Mouse (Mus musculus) heart, postnatal 14 days (tissue): ENCODE measurements around the gene Eepd1. TPM values are rescaled to one million over a fixed set of nuclear protein-coding genes. Genes with fewer than 3 reads are reported as not detected.

Experiments used
- DNase-seq, 2 experiments: peaks; one replicate each; pipeline ENCODE4 v3.0.0; 2021 to 2022
- intact Hi-C: fragments of 180-260 bp; cut with DNase I; formaldehyde crosslinking; loops from one replicate; pipeline ENCODE4 v1.15.1; 2025
- total RNA-seq, 2 experiments: library from RNA; stranded (reverse); gene quantifications; 2 replicates each; pipeline ENCODE4 v1.2.3; 2021

Eepd1 gene
- total RNA-seq, 2 experiments from 2014 or later = 23.2 to 24.0 TPM

DNA sequence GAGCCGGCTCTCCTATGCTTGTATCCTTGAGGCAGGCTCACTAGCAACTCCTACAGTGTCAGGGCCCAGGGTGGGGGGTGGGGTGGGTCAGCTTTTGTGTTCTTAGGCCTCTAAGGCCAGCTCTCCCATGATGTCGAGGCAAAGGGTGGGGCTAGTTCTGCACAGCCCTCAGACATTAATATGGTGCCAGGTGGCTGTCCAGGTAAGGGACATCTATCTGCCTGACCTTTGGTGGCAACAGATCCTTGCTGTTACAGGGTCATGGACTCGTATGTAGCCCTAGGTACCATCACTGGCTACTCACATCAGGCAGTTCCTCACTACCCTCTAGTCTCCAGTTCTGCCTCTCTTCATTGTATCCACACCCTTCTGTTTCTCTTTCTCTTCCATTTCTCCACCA is 87.4 kb downstream of the Eepd1 start:
- DNase-seq = no peak
- intact Hi-C loops = no loop called here

GRCm38 (mm10) chr9:25570011-25570410 is 88.7 kb downstream of the Eepd1 start:
- intact Hi-C loops = no loop called here
- no peak for DNase-seq

DNA sequence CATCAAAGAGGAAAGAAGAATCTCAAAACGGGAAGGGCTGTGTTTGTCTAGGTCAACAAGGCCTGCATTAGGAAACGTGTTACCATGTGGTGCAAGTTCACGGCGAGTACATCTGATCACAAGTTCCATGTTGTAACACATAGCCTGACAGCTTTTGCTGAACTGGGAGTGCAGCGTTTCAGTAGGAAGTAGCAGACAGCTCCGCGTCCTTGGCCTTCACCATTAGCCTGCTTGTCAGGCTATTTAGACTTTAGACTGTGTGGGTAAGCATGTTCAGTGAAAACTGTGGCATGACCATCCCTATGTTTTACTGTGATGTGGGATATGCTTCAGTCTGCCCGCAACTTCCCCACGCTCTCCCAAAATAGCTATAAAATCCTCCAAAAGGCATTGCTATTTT is 89.1 kb downstream of the Eepd1 start:
- intact Hi-C loops = no loop called here
- no peak for DNase-seq

DNA sequence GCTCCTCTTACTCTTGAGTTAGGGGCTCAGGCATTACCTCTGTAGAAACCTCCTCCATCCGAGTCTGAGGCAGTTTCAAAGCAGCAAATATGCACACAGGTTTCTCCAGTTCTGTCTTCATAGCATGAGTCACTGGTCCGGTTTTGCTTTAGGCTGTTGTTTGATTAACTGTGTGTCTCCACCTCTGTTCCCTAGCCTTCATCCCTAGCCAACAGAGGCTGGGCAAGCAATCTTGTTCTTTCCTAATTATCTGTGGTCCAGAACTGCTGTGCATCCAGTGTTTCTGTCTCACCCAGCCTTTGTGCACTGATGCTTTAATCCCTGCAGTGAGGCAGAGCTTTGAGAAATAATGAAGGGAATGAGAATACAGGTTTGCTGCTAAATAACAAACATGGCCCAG is 90.0 kb downstream of the Eepd1 start:
- no peak for DNase-seq
- intact Hi-C loops = no loop called here

DNA sequence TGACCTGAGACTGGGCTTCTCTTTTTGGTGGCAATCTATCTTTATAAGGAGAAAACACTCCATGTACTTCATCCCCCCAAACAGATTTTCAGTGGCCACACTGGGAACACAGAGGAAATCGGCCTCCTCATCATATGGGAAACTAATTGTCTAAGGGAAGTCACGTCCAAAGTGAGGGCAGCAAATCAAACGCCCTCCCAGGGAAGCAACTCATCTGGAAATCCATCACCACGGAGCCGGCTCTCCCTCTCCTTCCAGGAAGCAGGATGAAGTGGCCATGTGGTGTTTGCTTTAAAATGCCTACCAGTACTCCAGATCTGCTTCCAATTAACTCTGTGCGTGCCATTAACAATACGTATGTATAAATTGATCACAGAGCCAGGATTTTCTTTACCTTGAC is 92.4 kb downstream of the Eepd1 start:
- intact Hi-C loops = no loop called here
- peak; percentile 19 to 21 for DNase-seq

DNA sequence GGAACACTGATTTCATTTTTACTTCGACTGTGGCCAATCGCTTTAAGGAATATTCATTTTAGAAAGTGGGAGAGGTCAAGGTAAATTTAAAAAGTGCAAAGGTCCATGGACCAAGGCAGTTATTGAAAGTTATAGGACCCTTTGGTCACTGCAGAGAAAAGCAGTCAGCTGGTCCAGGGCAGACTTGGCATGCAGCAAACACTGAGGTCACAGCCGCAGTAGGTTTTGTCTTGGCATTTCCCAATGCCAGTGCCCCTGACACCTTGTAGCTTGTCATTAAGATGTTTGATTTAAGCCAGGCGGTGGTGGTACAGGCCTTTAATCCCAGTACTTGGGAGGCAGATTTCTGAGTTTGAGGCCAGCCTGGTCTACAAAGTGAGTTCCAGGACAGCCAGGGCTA is 92.8 kb downstream of the Eepd1 start:
- DNase-seq = no peak
- intact Hi-C loops = no loop called here

DNA sequence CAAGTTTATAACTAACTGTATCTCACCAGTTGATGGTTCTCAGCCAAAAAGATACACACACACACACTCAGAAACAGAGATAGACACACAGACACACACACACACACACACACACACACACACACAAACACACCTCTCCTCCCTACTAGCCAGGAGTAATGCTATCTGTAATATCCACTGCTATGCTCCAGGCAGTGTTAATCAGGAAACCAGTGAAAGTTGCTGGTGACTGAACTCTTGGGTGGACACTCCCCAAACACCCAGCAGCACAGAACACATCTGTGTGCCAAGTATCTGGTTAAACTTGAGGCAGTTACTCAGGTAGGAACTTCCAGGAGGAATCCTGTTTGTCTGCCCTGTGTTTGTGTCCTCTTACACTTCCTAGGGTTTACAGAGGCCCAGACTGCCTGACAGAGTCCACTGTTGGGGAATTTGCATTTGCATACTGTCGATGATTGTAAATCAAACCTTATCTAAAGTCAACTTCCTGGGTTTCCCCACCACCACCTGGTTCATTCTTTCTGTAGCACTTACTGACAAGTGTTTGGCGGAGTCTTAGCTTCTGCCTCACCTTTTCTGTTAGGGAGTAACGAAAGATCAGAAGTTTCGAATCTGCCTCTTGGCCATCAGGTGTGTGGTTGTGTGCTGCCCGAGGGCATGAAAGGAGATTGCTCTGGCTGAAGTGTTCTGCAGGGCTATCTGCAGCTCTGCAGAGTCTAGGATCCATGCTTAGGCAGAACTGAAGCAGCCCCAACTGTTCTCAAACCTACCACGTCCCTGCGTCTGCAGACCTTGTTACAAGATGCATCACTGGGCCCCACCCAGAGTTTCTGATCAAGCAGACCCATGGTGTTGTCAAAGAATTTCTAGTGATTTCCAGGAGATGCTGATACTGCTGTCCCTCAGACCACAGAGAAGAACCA is 97.6 kb downstream of the Eepd1 start:
- intact Hi-C loops = no loop called here
- no peak for DNase-seq

DNA sequence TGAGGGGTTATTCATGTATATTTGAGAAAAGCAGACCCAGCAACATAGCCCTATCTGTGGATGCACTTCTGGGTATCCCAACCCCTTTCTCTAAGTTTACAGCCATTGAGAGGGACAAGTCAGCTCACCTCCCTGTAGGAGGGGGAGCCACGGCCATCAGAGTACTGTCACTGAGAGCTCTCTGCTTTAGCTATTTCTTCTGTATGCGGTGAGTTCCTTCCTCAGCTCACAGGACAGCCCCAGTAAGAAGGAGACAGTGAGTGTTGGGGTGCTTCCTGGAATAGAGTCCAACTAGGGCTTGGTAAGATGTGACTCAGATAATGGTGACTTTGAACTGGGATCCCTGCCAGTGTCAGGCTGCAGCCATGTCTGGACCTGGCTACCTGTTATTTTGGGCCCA is 102.3 kb downstream of the Eepd1 start:
- intact Hi-C loops = no loop called here

DNA sequence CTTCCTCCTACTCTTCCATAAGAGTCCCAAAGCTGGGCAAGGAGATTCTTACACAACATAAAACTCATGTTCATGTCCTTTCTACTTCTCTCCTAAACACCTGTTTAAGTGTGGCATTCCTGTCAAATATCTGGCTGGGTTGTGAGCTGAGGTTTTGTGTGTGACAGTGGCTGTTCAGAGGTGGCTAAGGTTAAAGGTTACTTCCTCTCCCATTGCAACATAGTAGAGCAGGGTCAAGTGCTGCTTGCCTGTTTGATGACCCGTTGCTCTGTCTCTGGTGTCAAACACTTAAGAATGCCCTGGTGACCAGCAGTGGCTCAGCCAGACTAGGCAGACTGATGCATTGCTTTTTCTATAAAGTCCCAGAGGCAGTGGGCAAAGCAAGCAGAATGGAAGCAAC is 104.3 kb downstream of the Eepd1 start:
- no peak for DNase-seq
- intact Hi-C loops = no loop called here

More for the DNA sequence above, 102.3 kb downstream of the Eepd1 start:
- DNase-seq = no peak

DNA sequence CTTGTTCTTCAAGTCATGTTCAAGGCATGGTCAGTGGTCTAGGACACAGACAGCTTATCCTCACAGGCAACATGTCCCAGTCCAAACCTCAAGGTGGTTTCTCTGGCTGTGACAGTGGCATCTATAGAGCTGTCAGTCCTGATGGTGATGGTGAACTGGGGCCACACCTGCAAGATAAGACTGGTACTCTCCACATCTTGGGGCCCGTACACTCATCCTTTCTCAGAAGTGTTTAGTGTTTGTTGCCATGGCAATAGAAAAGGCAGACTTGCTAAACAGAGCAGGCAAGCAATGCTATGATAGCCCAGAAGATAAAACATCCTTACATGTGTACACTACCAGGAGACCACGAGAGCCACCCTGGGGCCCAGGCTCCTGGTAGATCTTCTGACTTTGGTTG is 107.2 kb downstream of the Eepd1 start:
- intact Hi-C loops = no loop called here
- DNase-seq = no peak

DNA sequence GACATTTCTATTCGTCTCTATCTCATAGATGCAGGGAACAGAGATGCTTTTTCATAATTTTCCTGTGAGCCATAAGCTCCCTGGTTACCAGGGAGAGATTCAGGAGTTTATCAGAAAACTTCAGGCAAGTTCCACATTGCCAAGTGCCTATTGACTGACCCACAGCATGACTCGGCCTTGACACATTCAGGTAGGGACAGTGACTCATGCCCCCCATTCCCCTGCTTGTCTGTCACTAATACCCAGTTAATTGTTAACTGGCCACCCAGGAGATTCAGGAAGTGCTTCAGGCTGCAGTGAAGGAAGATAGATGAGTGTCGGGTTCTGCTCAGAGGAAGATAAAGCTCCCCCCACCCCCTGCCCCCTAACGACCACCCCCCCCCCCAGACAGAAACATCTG is 109.4 kb downstream of the Eepd1 start:
- no peak for DNase-seq

GRCm38 (mm10) chr9:25591390-25592354 is 110.3 kb downstream of the Eepd1 start:
- intact Hi-C loops = loop anchor here (1.0 to 5.0 kb wide), 4 partner anchors 110 to 424 kb away; partner anchors contain the start of gene Eepd1
- DNase-seq = peak; percentile 58 to 67

More for the DNA sequence above, 109.4 kb downstream of the Eepd1 start:
- intact Hi-C loops = loop anchor here (5.0 kb wide), 2 partner anchors 213 to 423 kb away; no protein-coding TSS in a partner anchor

GRCm38 (mm10) chr9:25592355-25592955 is 111.1 kb downstream of the Eepd1 start:
- intact Hi-C loops = loop anchor here (1.0 to 5.0 kb wide), 4 partner anchors 111 to 425 kb away; partner anchors contain the start of gene Eepd1
- DNase-seq = peak; percentile 61 to 71

DNA sequence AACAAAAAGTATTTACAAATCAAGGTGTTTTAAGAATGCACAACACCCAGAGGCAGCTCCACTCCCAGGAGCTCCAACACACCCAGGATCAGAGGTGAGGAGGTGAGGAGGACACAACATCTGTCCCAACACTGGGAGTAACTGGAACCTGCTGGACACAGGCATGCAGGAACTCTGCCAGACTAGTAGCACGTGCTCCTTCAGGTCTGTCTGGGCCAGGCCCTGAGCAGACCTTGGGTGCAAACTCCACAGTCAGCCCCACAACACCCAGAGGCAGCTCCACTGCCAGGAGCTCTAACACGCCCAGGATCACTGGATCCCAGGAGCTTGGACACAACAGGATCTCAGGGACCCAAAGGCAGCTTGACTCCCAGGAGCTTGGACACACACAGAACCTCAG is 143.4 kb downstream of the Eepd1 start:
- DNase-seq = no peak
- intact Hi-C loops = no loop called here

DNA sequence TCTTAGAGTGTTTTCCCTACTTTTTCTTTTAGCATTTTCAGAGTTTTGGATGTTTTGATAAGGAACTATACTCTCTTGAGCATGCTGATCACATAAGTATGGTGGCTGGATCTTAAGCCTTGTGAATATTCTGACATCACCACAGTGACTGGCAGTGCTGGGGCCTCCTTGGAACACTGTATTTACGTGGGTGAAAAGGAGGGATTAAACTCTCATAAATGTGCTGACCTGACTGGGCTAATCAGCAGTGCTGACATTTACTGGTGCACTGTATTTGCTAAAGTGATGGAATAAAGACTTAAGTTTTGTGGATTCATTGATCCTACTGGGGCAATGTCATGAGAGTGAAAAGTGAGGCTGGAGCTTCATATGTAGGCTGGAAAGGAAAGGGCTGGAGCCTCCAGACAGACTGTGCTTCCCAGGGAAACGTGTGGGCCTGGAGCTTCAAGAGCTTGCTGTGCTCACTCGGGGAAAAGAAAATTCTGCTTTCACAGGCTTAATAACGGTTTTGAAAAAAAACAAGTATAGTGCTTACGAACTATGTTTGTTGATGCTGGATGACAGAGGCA is 148.3 kb downstream of the Eepd1 start:
- intact Hi-C loops = no loop called here
- no peak for DNase-seq

Other genes starting within 250 kb of the Eepd1 start
- gene Sept7, start 229.1 kb upstream of the Eepd1 start, total RNA-seq = 100 to 1,000 TPM; 119 to 127 TPM